Mouse (Mus musculus) kidney, embryonic 16.5 days (tissue): ENCODE measurements around the gene Bex4. TPM values are rescaled to one million over a fixed set of nuclear protein-coding genes. Genes with fewer than 3 reads are reported as not detected.
"Not testable (repeated sequence)": the region's sequence is repeated elsewhere in the genome, so short reads cannot be mapped to it uniquely, and the experiment has no call there.

Source experiments
- ATAC-seq: fragments of 200-750 bp; cut with Nextera tagmentation; 2 replicates; pipeline ENCODE4 v1.8.0; 2017; ENCODE audit warnings: moderate TSS enrichment; ENCODE audit not compliant: low FRiP score, low TSS enrichment
- H3K27ac ChIP-seq: fragments of 300-500 bp; sonication (generic); 2 replicates; pipeline ENCODE4 v1.5.1; 2014; ENCODE audit warnings: low read length
- H3K27me3 ChIP-seq: fragments of 300-500 bp; sonication (generic); 2 replicates; pipeline ENCODE4 v1.6.1; 2014; ENCODE audit warnings: low read length, control low read depth, mixed read lengths; ENCODE audit not compliant: insufficient read depth
- H3K36me3 ChIP-seq: fragments of 300-500 bp; sonication (generic); 2 replicates; pipeline ENCODE4 v1.6.1; 2014; ENCODE audit warnings: low read length, control low read depth, mixed read lengths; ENCODE audit not compliant: insufficient read depth
- H3K4me1 ChIP-seq: fragments of 300-500 bp; sonication (generic); 2 replicates; pipeline ENCODE4 v1.6.1; 2014; ENCODE audit warnings: low read length, control low read depth, mixed read lengths; ENCODE audit not compliant: insufficient read depth
- H3K4me2 ChIP-seq: fragments of 300-500 bp; sonication (generic); replicated peaks from 2 replicates; pipeline ENCODE4 v1.6.1; 2014; ENCODE audit warnings: low read depth, low read length
- H3K4me3 ChIP-seq: fragments of 300-500 bp; sonication (generic); 2 replicates; pipeline ENCODE4 v1.5.1; 2014; ENCODE audit warnings: mild to moderate bottlenecking, low read length
- H3K9ac ChIP-seq: fragments of 300-500 bp; sonication (generic); replicated peaks from 2 replicates; pipeline ENCODE4 v1.6.1; 2014; ENCODE audit warnings: low read length
- H3K9me3 ChIP-seq: fragments of 300-500 bp; sonication (generic); 2 replicates; pipeline ENCODE4 v1.6.1; 2016; ENCODE audit warnings: low read length, control low read depth
- WGBS: fragments of 180-500 bp; shearing (Covaris S2); extraction: QIAGEN DNeasy Blood & Tissue Kit; methylation state at CpG from one replicate; pipeline ENCODE4 v1.1.7; 2014; 5-methylcytosine and 5-hydroxymethylcytosine counted together
- polyA plus RNA-seq: library from polyadenylated mRNA; unstranded; fragments of >200 nt; fragmentation: Nextera tagmentation; extraction: Ambion mirVana; gene quantifications from 2 replicates; pipeline ENCODE4 v1.2.1, GENCODE M21; 2015

Bex4 gene
- polyA plus RNA-seq, 1 experiment from 2014 or later = 56.4 TPM

DNA sequence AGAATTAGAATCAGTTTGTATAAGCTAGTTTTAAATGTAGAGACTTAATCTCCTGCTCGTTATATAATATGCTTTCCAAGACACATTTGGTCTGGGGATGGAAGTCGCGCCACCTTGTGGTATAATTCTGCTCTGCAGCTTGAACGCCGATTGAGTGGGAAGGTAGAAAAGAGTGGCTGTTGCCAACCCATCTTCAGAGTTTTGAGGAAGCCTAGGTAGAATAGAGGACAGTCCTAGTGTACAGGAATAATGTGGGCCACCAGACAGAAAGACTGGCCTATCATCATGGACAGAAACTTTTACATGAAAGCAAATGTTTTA lies 11.1 kb upstream of the Bex4 start:
- Histone ChIP-seq H3K9ac (no peak overlapping the region), H3K4me1 (no peaks in the 10 kb centered on the region), H3K27ac (no peak overlapping the region), H3K36me3 (no peaks in the 10 kb centered on the region), H3K4me2 (no peak overlapping the region), H3K9me3 (no peaks in the 10 kb centered on the region), H3K4me3 (no peak overlapping the region), H3K27me3 (peaks cover 15% of the 10 kb centered on the region; the same call in 1 of the 2 replicates)
- 25% methylated on average over 5 of the region's 5 CpGs for WGBS
- no peak for ATAC-seq

DNA sequence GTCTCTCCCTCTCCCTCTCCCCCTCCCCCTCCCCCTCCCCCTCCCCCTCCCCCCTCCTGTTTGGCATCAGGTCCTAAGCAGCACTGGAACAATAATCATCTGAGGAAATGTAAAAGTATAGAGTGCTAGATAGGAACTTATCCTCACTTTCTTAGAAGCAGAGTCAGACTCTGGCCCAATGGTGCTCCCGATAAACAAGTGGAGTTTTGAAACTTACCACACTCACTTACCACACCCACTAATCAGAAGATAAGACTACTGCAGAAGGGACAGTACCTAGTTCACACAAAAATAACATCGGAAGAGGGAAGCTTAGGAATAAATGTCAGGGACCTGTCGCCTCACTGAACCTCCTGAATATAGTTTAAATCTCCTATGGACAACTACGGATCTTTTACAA lies 3.2 kb upstream of the Bex4 start:
- Histone ChIP-seq H3K36me3 (no peaks in the 10 kb centered on the region), H3K27ac (no peak overlapping the region), H3K4me3 (no peak overlapping the region), H3K27me3 (peaks cover 9% of the 10 kb centered on the region; the same call in 1 of the 2 replicates), H3K4me2 (no peak overlapping the region), H3K9me3 (no peaks in the 10 kb centered on the region), H3K4me1 (no peaks in the 10 kb centered on the region), H3K9ac (no peak overlapping the region)
- 91% methylated on average over 4 of the region's 4 CpGs for WGBS
- no peak for ATAC-seq

DNA sequence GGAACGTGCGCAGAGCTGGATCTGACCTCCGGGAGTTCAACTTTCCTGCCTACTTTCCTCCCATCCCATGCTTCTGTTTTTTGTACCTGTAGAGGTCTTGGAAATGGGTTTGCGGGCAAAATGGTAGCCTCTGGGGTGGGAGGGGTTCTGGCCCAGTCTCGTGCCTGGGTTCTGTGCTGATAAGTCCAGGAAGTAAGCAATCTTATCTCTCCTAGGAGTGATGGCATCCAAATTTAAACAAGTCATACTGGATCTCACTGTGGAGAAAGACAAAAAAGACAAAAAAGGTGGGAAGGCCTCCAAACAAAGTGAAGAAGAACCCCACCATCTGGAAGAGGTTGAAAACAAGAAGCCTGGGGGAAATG lies 826 bp downstream of the Bex4 start:
- not testable (repeated sequence) for H3K4me1 ChIP-seq, H3K36me3 ChIP-seq, H3K27me3 ChIP-seq, ATAC-seq, H3K9me3 ChIP-seq, H3K27ac ChIP-seq, H3K9ac ChIP-seq
- H3K4me2 ChIP-seq = peak overlapping the region; percentile 45
- WGBS = 29% methylated on average over 5 of the region's 5 CpGs
- peak overlapping the region; percentile 36 for H3K4me3 ChIP-seq

DNA sequence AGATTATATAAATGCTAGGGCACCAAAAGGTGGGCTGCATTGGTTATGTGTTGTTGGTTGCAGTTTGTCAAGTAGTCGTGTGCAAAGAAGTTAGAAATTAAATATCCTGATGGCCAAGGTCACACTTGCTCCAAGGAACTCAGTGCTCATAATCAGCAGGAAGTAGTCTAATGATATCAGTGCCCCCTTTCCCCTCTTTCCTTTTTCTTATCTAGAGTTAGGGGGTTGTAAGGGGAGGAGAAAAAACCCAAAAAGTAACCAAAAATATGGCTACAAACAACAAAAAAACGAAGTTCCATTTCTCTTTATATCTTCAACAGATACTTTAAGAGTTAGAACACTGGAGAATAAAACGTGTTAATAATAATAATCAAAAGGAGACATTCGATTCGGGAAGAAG lies 2.6 kb downstream of the Bex4 start:
- Histone ChIP-seq H3K9me3 (no peaks in the 10 kb centered on the region), H3K27ac (no peak overlapping the region), H3K36me3 (no peaks in the 10 kb centered on the region), H3K27me3 (peaks cover 3% of the 10 kb centered on the region; the same call in 1 of the 2 replicates), H3K4me1 (no peaks in the 10 kb centered on the region), H3K9ac (no peak overlapping the region), H3K4me2 (no peak overlapping the region), H3K4me3 (no peak overlapping the region)
- no peak for ATAC-seq
- 81% methylated on average over 5 of the region's 5 CpGs for WGBS

DNA sequence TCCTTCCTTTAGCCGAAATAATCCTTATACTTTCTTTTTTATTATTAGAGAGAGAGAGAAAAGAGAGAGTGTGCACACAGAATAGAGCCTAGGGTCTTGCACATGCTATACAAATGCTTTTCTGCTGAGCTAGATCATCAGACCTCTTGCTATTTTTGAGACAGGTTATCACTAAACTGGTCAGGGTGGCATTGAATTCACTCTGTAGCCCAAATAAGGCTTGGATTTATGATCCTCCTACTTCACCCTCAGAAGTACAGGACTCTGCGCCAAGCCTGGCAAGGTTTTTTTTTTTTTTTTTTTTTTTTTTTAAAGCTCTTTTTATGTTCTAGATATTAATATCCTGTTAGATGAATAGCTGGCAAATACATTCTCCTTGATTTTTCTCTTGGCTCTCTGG lies 4.9 kb downstream of the Bex4 start:
- no peak overlapping the region for H3K4me3 ChIP-seq
- no peak for ATAC-seq
- no peaks in the 10 kb centered on the region for H3K27me3 ChIP-seq
- no peaks in the 10 kb centered on the region for H3K4me1 ChIP-seq
- no peak overlapping the region for H3K27ac ChIP-seq
- no peak overlapping the region for H3K4me2 ChIP-seq
- no peaks in the 10 kb centered on the region for H3K36me3 ChIP-seq
- no peak overlapping the region for H3K9ac ChIP-seq
- H3K9me3 ChIP-seq = no peaks in the 10 kb centered on the region
- WGBS = 66% methylated on average over 2 of the region's 2 CpGs

DNA sequence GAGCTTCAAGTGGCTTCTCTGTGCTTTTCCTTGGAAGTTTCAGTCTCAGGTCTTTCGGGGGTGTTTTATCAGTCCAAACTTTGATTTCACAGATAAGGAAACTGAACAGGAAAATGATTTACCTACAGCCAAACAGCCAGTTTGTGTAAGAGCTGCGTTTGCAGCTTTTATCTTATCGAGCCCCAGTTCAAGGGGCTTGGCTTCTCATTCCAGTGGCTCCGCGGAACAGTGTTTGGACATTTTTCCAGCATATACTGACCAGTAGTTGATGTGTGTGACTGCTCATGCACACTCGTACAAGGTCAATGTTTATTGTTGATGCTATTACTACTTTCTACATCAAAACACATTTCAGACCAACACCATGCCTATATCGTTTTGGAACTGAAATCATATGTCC lies 5.4 kb downstream of the Bex4 start:
- no peaks in the 10 kb centered on the region for H3K4me1 ChIP-seq
- no peak overlapping the region for H3K9ac ChIP-seq
- no peaks in the 10 kb centered on the region for H3K9me3 ChIP-seq
- no peaks in the 10 kb centered on the region for H3K27me3 ChIP-seq
- H3K4me2 ChIP-seq = no peak overlapping the region
- WGBS = 62% methylated on average over 7 of the region's 7 CpGs
- H3K27ac ChIP-seq = no peak overlapping the region
- H3K4me3 ChIP-seq = no peak overlapping the region
- no peak for ATAC-seq
- H3K36me3 ChIP-seq = no peaks in the 10 kb centered on the region

DNA sequence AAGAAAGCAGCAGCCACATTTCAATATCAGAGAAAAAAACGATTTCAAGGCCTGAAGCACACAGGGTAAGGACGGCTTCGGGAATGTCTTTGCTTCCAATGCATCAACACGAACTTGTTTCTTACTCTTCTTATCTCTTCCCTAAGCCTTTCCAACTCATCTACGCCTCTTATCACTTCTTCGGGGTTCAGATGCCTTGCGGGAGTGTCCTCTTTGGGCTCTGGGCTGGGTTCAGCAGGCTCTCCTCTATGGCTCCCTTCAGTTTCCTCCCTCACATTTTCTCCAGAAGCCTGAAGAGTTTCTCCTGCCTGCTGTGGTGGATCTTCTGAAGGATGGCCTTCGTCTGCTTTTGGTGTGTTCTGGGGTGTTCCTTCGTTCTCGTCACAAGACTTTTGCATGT lies 31.8 kb downstream of the Bex4 start:
- H3K36me3 ChIP-seq = peaks cover 7% of the 10 kb centered on the region; the same call in 1 of the 2 replicates
- no peak overlapping the region for H3K27ac ChIP-seq
- 65% methylated on average over 10 of the region's 10 CpGs for WGBS
- peak overlapping the region; percentile 50 for H3K4me2 ChIP-seq
- no peaks in the 10 kb centered on the region for H3K9me3 ChIP-seq
- peak overlapping the region; percentile 67 for H3K4me3 ChIP-seq
- H3K4me1 ChIP-seq = 0 out of 2 replicates have a peak, but pooled peaks cover 3% of the 10 kb centered on the region
- H3K27me3 ChIP-seq = peaks cover 6% of the 10 kb centered on the region; the same call in 1 of the 2 replicates
- H3K9ac ChIP-seq = 0 out of 2 replicates have a peak overlapping the region, but pooled peaks have one; percentile 26
- no peak for ATAC-seq

DNA sequence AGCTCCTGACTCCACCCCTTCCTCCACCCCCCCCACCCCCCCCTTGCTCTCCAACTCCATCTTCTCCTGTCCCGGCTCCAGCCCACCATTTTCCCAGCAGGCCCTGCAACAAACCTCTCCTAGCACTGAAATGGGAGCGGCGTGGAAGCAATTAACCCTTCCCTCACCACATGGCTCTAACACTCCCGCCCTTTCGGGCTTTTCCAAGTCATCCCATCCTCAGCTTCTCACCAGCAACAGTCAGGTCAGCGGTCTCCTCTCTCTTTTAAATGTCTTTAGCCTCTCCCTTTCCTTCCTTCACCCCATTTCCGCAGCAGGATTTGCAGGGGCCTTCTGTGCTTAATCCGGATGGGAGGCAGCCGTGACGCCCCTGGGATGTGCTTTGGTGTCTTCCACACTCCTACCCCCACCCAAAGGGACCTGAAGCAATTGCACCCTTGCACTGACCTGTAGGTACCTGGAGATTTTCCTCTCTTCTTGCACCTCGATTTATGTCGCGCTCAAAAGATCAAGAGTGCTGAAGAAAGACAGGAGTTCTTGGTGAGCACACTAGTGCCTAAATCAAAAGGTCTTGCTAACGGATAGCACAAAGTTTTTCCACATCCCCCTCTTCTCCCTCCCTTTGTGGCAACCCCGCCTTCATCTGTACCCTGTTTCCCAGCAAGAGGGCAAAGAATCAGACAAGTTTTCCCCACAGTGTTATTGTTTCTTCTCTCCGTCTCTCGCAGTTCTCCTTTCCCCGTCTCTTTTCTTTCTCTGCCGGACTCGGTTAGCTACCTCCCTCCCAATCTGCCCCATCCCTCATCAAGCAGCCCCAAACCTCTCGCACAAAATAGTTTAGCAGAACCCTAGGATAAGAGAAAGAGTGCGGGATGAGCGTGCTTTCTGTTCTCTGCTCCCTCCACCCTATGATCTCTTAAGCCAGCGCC lies 32.7 kb downstream of the Bex4 start:
- peak overlapping the region; percentile 81 for H3K9ac ChIP-seq
- ATAC-seq = peak; percentile 82
- WGBS = 23% methylated on average over 24 of the region's 24 CpGs

DNA sequence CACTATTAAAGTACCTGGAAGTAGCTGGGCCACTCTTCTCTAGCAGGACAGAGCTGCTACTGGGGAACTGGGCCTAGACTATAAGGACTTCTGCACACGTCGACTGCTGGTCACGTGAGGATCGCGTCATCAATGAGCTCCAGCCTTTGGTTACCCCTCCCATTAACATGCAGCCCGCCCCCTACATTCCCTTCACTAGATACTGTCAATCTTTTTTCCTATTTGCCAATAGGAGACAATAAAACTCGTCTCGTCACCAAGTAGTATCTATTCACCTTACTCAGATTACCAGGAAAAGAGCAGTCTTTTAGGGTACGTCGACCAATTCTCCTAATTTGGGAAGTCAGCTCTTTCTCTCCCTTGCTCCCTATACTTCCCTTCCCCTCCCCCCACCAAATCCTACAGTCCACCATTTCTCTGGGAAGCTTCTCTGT lies 33.3 kb downstream of the Bex4 start, which contains the start of gene Tceal8:
TSS of gene Tceal8 (minus strand) at position 225 of the 434 bp plus-strand sequence.
- peak; percentile 97 for ATAC-seq
- H3K4me3 ChIP-seq = peak within 1 kb of the TSS; percentile 67
- H3K27ac ChIP-seq = peak within 1 kb of the TSS; percentile 82
- 0 out of 2 replicates have a peak, but pooled peaks cover 3% of the 10 kb centered on the region for H3K4me1 ChIP-seq
- peaks cover 7% of the 10 kb centered on the region; the same call in 1 of the 2 replicates for H3K36me3 ChIP-seq
- H3K27me3 ChIP-seq = peaks cover 3% of the 10 kb centered on the region; the same call in 1 of the 2 replicates
- no peaks in the 10 kb centered on the region for H3K9me3 ChIP-seq
- H3K4me2 ChIP-seq = peak within 1 kb of the TSS; percentile 52
- H3K9ac ChIP-seq = peak within 1 kb of the TSS; percentile 81
- 20% methylated on average over 10 of the region's 10 CpGs for WGBS

More for the DNA sequence above, 32.7 kb downstream of the Bex4 start:
- Histone ChIP-seq H3K4me3 (peak overlapping the region; percentile 67), H3K27me3 (peaks cover 5% of the 10 kb centered on the region; the same call in 1 of the 2 replicates), H3K36me3 (peaks cover 7% of the 10 kb centered on the region; the same call in 1 of the 2 replicates), H3K4me1 (0 out of 2 replicates have a peak, but pooled peaks cover 3% of the 10 kb centered on the region), H3K9me3 (no peaks in the 10 kb centered on the region), H3K4me2 (peak overlapping the region; percentile 50), H3K27ac (peak overlapping the region; percentile 82)

DNA sequence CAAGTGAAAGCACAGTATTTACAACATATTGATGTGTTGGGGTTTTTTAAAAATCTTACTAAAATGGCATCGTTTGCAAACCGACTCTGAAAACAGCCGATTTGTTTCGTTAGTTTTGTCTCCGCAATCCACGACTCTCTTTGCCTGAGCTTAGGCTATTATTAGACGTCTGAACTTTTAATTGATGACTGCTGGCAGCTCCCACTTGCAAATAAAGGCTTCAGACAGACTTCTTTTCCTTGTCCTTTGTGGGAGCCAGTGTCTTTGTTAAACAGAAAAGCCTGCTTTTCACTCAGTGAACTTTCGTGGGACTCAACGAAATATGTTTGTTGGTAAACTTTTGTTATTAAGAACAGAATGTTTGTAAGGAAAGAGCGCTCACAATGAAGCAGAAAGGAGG lies 34.0 kb downstream of the Bex4 start:
- peak overlapping the region; percentile 52 for H3K4me2 ChIP-seq
- peaks cover 7% of the 10 kb centered on the region; the same call in 1 of the 2 replicates for H3K36me3 ChIP-seq
- no peak for ATAC-seq
- 0 out of 2 replicates have a peak overlapping the region, but pooled peaks have one; percentile 36 for H3K27ac ChIP-seq
- H3K4me1 ChIP-seq = 0 out of 2 replicates have a peak, but pooled peaks cover 3% of the 10 kb centered on the region
- peak overlapping the region; percentile 67 for H3K4me3 ChIP-seq
- H3K27me3 ChIP-seq = peaks cover 3% of the 10 kb centered on the region; the same call in 1 of the 2 replicates
- 23% methylated on average over 10 of the region's 10 CpGs for WGBS
- no peaks in the 10 kb centered on the region for H3K9me3 ChIP-seq
- H3K9ac ChIP-seq = peak overlapping the region; percentile 29; the same call in 1 of the 2 replicates
